Mouse (Mus musculus): ENCODE results near the gene Ei24.

The Ei24 gene

DNA sequence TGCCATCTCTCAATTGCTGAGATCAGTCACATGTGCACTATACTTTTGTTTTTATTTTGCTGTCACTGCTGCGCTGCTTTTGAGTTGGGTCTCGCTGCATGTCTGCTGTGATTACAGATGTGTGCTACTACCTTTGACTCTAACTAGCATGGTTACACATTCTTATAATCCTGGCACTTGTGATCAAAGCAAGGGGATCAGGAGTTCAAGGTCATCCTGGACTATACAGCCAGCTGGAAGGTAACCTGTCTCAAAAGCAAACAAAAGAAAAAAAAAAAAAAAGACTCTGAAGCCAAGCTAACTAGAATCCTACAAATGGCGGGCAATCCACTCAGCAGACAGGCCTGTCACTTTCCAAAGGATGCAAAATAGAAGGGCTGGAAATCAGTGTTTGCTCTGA lies 5.0 kb downstream of the Ei24 start:
- no peak for DNase-seq (ENCODE audit: low read depth)

DNA sequence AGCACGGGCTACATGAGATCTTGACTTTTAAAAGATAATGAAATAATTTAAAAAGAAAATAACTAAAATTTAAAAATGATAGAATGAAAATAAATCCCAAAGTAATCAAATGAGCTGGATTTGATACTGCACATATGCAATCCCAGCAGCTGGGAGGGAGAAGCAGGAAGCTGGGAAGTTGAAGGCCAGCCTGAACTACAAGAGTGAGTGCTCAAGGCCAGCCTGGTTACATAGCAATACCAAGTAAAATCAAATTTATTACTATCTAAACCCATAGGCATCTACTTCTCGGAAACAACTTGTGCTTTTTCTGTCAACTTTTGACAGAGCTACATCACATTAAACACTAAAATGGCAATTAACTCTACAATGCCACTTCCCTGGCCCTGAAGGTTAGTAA lies 13.3 kb downstream of the Ei24 start:
- DNase-seq (ENCODE audit: low read depth), result no peak

DNA sequence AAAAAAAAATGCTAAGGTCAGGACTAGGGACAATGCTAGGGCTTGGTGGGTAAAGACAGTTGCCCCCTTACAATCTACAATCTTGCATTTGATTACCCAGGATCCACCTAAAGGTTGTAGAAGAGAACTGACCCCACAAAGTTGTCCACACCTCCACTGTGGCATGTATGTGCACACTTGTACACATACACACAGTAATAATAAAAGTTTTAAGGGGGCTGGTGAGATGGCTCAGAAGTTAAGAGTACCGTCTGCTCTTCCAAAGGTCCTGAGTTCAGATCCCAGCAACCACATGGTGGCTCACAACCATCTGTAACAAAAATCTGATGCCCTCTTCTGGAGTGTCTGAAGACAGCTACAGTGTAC lies 28.2 kb downstream of the Ei24 start:
- DNase-seq (ENCODE audit: low read depth), result no peak

DNA sequence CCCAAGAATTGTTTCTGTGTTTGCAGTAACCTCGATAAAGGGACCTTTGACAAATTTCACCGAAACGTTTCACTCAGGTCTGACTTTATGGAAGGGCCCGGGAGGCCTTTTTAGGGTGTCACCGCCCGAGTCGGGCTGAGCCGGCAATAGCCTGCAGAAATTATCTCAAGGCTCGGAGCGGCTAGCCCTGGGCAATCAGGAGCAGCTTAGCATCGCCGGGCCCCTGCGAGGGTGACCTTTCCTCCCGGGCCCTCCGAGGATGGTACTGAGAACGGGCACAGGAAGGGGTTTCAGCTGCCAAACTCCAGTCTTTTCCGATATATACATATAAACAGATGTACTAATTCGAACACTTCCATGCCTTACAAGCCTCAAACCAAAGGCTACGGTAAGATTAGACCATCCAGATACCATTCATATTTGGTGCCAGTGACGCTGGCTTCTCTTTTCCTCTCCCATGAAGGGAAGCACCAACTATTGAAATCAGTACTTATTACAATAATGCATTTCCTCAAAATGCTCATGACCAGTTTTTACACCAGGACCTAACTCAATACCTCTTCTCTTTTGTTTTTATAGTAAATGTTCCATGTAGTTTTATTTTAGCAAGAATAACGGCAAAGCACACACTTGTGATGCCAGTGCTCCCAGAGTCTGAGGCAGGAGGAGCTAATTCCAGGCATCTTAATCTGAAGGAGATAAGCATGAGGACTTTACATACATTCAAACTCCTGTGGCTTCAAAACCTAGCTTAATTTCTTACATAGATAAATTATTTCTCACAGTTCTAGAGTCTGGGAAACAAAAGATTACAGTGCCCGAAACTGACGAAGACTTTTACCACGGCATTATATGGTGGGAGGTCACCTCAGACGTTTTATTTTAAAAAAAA lies 28.8 kb downstream of the Ei24 start:
- DNase-seq (ENCODE audit: low read depth), result peak; percentile 32

DNA sequence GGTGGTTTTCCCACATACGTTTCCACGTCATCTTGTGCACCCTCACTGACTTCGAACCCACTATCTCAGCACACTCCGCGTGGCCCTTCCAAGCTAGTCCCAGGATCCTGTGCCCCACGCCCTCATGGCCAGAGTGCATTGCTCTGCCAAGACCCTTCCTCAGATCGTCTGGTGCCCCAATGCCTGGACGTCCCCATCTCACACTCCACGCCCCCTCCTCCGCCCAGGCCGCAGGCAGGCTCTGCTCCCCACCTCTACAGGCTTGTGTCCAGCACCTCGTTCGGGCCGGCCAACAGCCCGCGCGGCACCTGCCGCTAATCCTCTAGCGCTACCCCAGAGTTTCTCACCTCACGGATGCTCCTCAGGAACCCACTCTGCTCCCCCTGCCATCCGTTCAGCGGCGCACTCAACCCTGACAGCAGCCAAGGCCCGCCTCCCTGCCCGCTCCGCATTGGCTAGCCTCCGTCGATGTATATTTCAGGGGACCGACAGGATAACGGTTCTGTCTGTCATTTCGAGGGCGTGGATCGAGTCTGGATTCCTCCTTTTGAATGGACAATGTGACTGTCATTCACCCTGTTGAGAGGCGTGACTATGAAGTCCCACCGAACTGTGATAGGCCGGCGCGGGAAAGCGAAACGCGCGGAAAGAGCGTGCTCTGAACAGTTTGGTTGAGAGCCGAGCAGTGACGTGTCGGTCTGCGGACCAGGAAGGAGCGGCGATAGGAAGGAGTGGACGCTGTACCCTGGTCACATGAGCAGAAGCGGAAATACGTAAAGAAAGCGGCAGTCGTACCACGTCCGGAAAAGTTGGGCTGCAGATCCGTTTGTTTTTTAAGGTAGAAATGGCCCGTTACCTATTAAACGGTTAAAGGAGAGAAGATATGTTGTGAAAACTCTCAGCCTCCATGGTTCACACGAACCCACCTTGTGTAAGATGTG lies 29.7 kb downstream of the Ei24 start, which contains the start of gene Stt3a:
TSS of gene Stt3a (minus strand) at position 477 of the 941 bp plus-strand sequence.
- DNase-seq (ENCODE audit: low read depth), result peak; percentile 99

DNA sequence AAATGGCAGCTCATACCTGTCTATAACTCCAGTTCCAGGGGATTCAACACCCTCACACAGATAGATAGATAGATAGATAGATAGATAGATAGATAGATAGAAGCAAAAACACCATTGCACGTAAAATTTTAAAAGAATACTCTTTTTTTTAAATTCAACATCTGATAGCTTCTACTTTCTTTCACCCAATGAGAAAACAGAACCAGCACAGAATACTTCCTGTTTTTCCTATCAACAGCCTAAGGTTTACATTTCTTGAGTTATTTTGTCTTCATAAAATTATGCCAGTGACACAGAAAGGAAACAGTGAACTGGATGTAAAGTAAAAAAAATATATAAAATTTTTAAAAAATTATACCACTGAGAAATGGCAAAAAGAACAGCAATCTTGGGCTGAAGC lies 32.8 kb downstream of the Ei24 start:
- no peak for DNase-seq (ENCODE audit: low read depth)
